Mouse (Mus musculus): ENCODE measurements around the gene Lrig1.

GRCm38 (mm10) chr6:94709832-94710231 is 9.9 kb upstream of the Lrig1 start:
- TF ChIP-seq CTCF (IDR thresholded peaks at IDR 0.05; ENCODE audit: control insufficient read depth, insufficient read depth, low read length) (no peak), POLR2A (IDR thresholded peaks at IDR 0.05; ENCODE audit: borderline replicate concordance, control insufficient read depth, low read depth, low read length) (no peak)

All from bone marrow, adult 2 months (tissue).